Mouse (Mus musculus) lung, adult 2 months (tissue): ENCODE measurements at regions not wholly inside any gene's neighbourhood (a gene's known extent, or its start where the extent isn't known, plus 50 kb on each side); places are given as distances from the start of the nearest gene placed in this dataset.

ENCODE experiments used
- DNase-seq: peaks from one replicate; pipeline ENCODE4 v3.0.0; 2022
- H3K4me1 ChIP-seq: fragments of 200-500 bp; 2 replicates; pipeline ENCODE4 v1.6.1; 2011; ENCODE audit warnings: low read length; ENCODE audit not compliant: control insufficient read depth, insufficient read depth
- H3K4me3 ChIP-seq: fragments of 200-500 bp; replicated peaks from 2 replicates; pipeline ENCODE3; 2011; ENCODE audit warnings: low read depth, mild to moderate bottlenecking, control low read depth, low read length; ENCODE audit errors: extremely low read depth
- CTCF ChIP-seq: fragments of 200-500 bp; IDR thresholded peaks from 2 replicates; pipeline ENCODE4 v1.5.1; 2011; ENCODE audit warnings: mild to moderate bottlenecking, low read length, control low read depth; ENCODE audit not compliant: insufficient read depth
- POLR2A ChIP-seq: fragments of 200-500 bp; IDR thresholded peaks from 2 replicates; pipeline ENCODE4 v1.6.1; 2011; ENCODE audit warnings: low read depth, mild to moderate bottlenecking, control low read depth, low read length, borderline replicate concordance; ENCODE audit errors: extremely low read depth
- WGBS: fragments of 180-500 bp; shearing (Covaris S2); methylation state at CpG from one replicate; pipeline ENCODE4 v1.1.7; 2018; 5-methylcytosine and 5-hydroxymethylcytosine counted together

- DNase-seq: no peak
- WGBS: 57% methylated on average over 5 of the region's 5 CpGs
- H3K4me1 ChIP-seq: no peaks in the 10 kb centered on the region
- no peak overlapping the region for H3K4me3 ChIP-seq
- TF ChIP-seq POLR2A: no peak
- no peak for TF ChIP-seq CTCF
Observed at GRCm38 (mm10) chr17:73017173-73017572, 90.6 kb upstream of the Lclat1 start.

- peak; percentile 50 for DNase-seq
- no peak overlapping the region for H3K4me3 ChIP-seq
- H3K4me1 ChIP-seq: peaks cover 3% of the 10 kb centered on the region
- TF ChIP-seq POLR2A: no peak
- TF ChIP-seq CTCF: no peak
- 38% methylated on average over 8 of the region's 8 CpGs for WGBS
Observed at GRCm38 (mm10) chr17:73022630-73023051, 85.1 kb upstream of the Lclat1 start.

- Histone ChIP-seq H3K4me1 (peaks cover 3% of the 10 kb centered on the region), H3K4me3 (no peak overlapping the region)
- 40% methylated on average over 10 of the region's 10 CpGs for WGBS
- TF ChIP-seq POLR2A: no peak
- TF ChIP-seq CTCF: no peak
- DNase-seq: no peak
Observed at GRCm38 (mm10) chr17:73023362-73024107, 84.2 kb upstream of the Lclat1 start.

GRCm38 (mm10) chr17:73027122-73027521 lies 80.7 kb upstream of the Lclat1 start:
- WGBS: 84% methylated on average over 5 of the region's 5 CpGs
- DNase-seq: no peak
- Histone ChIP-seq H3K4me1 (peaks cover 3% of the 10 kb centered on the region), H3K4me3 (no peak overlapping the region)
- TF ChIP-seq CTCF (no peak), POLR2A (no peak)

GRCm38 (mm10) chr17:73031796-73032195 lies 76.0 kb upstream of the Lclat1 start:
- no peak for DNase-seq
- no peaks in the 10 kb centered on the region; the same call in 1 of the 2 replicates for H3K4me1 ChIP-seq
- TF ChIP-seq CTCF: no peak
- TF ChIP-seq POLR2A: no peak
- WGBS: 65% methylated on average over 5 of the region's 5 CpGs
- no peak overlapping the region for H3K4me3 ChIP-seq

GRCm38 (mm10) chr17:73032326-73032725 lies 75.5 kb upstream of the Lclat1 start:
- TF ChIP-seq POLR2A (no peak), CTCF (no peak)
- 68% methylated on average over 3 of the region's 3 CpGs for WGBS
- no peak for DNase-seq

GRCm38 (mm10) chr17:73034420-73034819 lies 73.4 kb upstream of the Lclat1 start:
- TF ChIP-seq POLR2A: no peak
- TF ChIP-seq CTCF: no peak
- no peak for DNase-seq
- 76% methylated on average over 3 of the region's 3 CpGs for WGBS
- Histone ChIP-seq H3K4me3 (no peak overlapping the region), H3K4me1 (no peaks in the 10 kb centered on the region; the same call in 1 of the 2 replicates)

More at GRCm38 (mm10) chr17:73032326-73032725, 75.5 kb upstream of the Lclat1 start:
- H3K4me3 ChIP-seq: no peak overlapping the region
- H3K4me1 ChIP-seq: no peaks in the 10 kb centered on the region; the same call in 1 of the 2 replicates

- no peak overlapping the region for H3K4me3 ChIP-seq
- DNase-seq: no peak
- 12% methylated on average over 8 of the region's 8 CpGs for WGBS
- H3K4me1 ChIP-seq: no peaks in the 10 kb centered on the region; the same call in 1 of the 2 replicates
- no peak for TF ChIP-seq CTCF
- no peak for TF ChIP-seq POLR2A
Observed at GRCm38 (mm10) chr17:73034981-73035481, 72.8 kb upstream of the Lclat1 start.

- DNase-seq: no peak
- H3K4me3 ChIP-seq: no peak overlapping the region
- WGBS: 10% methylated on average over 3 of the region's 3 CpGs
- TF ChIP-seq CTCF: no peak
- TF ChIP-seq POLR2A: no peak
- no peaks in the 10 kb centered on the region; the same call in 1 of the 2 replicates for H3K4me1 ChIP-seq
Observed at GRCm38 (mm10) chr17:73036845-73037244, 70.9 kb upstream of the Lclat1 start.

GRCm38 (mm10) chr17:73038586-73038985 lies 69.2 kb upstream of the Lclat1 start:
- TF ChIP-seq POLR2A: no peak
- TF ChIP-seq CTCF: no peak
- no peak overlapping the region for H3K4me3 ChIP-seq
- 89% methylated on average over 2 of the region's 2 CpGs for WGBS
- H3K4me1 ChIP-seq: no peaks in the 10 kb centered on the region; the same call in 1 of the 2 replicates
- DNase-seq: no peak

GRCm38 (mm10) chr17:73044918-73045580 lies 62.7 kb upstream of the Lclat1 start:
- H3K4me3 ChIP-seq: no peak overlapping the region
- 77% methylated on average over 5 of the region's 5 CpGs for WGBS
- no peaks in the 10 kb centered on the region for H3K4me1 ChIP-seq
- DNase-seq: no peak
- TF ChIP-seq POLR2A: no peak
- no peak for TF ChIP-seq CTCF
